Mouse (Mus musculus) C2C12 (cell line): ENCODE measurements around the gene Radil. TPM values are rescaled to one million over a fixed set of nuclear protein-coding genes. Genes with fewer than 3 reads are reported as not detected.

ENCODE experiments used
- H3K27me3 ChIP-seq: one replicate; pipeline ENCODE4 v1.6.1; 2011; ENCODE audit not compliant: control insufficient read depth, insufficient read depth, insufficient read length
- H3K36me3 ChIP-seq: one replicate; pipeline ENCODE4 v1.6.1; 2011; ENCODE audit not compliant: control insufficient read depth, insufficient read depth
- H3K4me3 ChIP-seq: one replicate; pipeline ENCODE4 v1.5.1; 2011; ENCODE audit warnings: mild to moderate bottlenecking, control low read depth; ENCODE audit not compliant: poor library complexity, insufficient read depth, severe bottlenecking
- H3K79me2 ChIP-seq: one replicate; pipeline ENCODE4 v1.6.1; 2011; ENCODE audit not compliant: control insufficient read depth, insufficient read depth
- H3K79me3 ChIP-seq: one replicate; pipeline ENCODE4 v1.6.1; 2011; ENCODE audit warnings: low read depth, control low read depth
- H3ac ChIP-seq: one replicate; pipeline ENCODE3; 2011; ENCODE audit warnings: low read depth; ENCODE audit not compliant: control insufficient read depth, insufficient read length
- CEBPB ChIP-seq: IDR thresholded peaks from one replicate; pipeline ENCODE4 v1.6.1; 2011; ENCODE audit warnings: low read depth, mild to moderate bottlenecking, control low read depth, moderate library complexity
- CTCF ChIP-seq: IDR thresholded peaks from one replicate; pipeline ENCODE4 v1.5.1; 2011; ENCODE audit not compliant: control insufficient read depth, insufficient read depth, insufficient read length
- FOSL1 ChIP-seq: IDR thresholded peaks from one replicate; pipeline ENCODE4 v1.8.0; 2011; ENCODE audit warnings: mild to moderate bottlenecking, low read length; ENCODE audit not compliant: poor library complexity, insufficient read depth, severe bottlenecking
- MAX ChIP-seq: IDR thresholded peaks from one replicate; pipeline ENCODE4 v1.6.1; 2011; ENCODE audit warnings: mild to moderate bottlenecking, control low read depth
- MYOD1 ChIP-seq: IDR thresholded peaks from one replicate; pipeline ENCODE4 v1.6.1; 2011; ENCODE audit warnings: low read depth; ENCODE audit not compliant: control insufficient read depth, insufficient read length
- MYOG ChIP-seq: IDR thresholded peaks from one replicate; pipeline ENCODE4 v1.6.1; 2011; ENCODE audit not compliant: control insufficient read depth, insufficient read length; ENCODE audit errors: extremely low read depth
- USF1 ChIP-seq: IDR thresholded peaks from one replicate; pipeline ENCODE4 v1.6.1; 2011; ENCODE audit warnings: low read depth, mild to moderate bottlenecking, control low read depth, moderate library complexity
- polyA plus RNA-seq: library from polyadenylated mRNA; unstranded; fragments of >200 nt; fragmentation: generic; extraction: Trizol; gene quantifications from one replicate; pipeline ENCODE4 v1.2.1, GENCODE M21; 2012; ENCODE audit warnings: missing spikeins

Radil gene
- polyA plus RNA-seq, 1 experiment, result 2.5 TPM

GRCm38 (mm10) chr5:142459834-142460233 lies 91.1 kb downstream of the Radil start:
- no peak overlapping the region for H3K4me3 ChIP-seq
- no peaks in the 10 kb centered on the region for H3K79me3 ChIP-seq
- no peaks in the 10 kb centered on the region for H3K36me3 ChIP-seq
- no peaks in the 10 kb centered on the region for H3K79me2 ChIP-seq
- H3ac ChIP-seq, result no peak overlapping the region
- no peak for TF ChIP-seq MYOD1
- no peak for TF ChIP-seq MYOG
- no peak for TF ChIP-seq USF1
- no peaks in the 10 kb centered on the region for H3K27me3 ChIP-seq

- no peak overlapping the region for H3K4me3 ChIP-seq
- H3K79me2 ChIP-seq, result no peaks in the 10 kb centered on the region
These were observed 91.9 kb downstream of the Radil start for GRCm38 (mm10) chr5:142458791-142459557.

GRCm38 (mm10) chr5:142457345-142457744 lies 93.6 kb downstream of the Radil start:
- no peak overlapping the region for H3K4me3 ChIP-seq
- peaks cover 8% of the 10 kb centered on the region for H3K36me3 ChIP-seq
- H3K79me3 ChIP-seq, result no peaks in the 10 kb centered on the region
- H3K79me2 ChIP-seq, result no peaks in the 10 kb centered on the region
- no peak overlapping the region for H3ac ChIP-seq
- TF ChIP-seq CEBPB, result no peak
- no peak for TF ChIP-seq MYOG
- TF ChIP-seq USF1, result no peak
- no peak for TF ChIP-seq CTCF
- TF ChIP-seq MYOD1, result no peak
- TF ChIP-seq MAX, result no peak
- no peak for TF ChIP-seq FOSL1
- H3K27me3 ChIP-seq, result no peaks in the 10 kb centered on the region

More at GRCm38 (mm10) chr5:142458791-142459557, 91.9 kb downstream of the Radil start:
- Histone ChIP-seq H3K27me3 (no peaks in the 10 kb centered on the region), H3K79me3 (no peaks in the 10 kb centered on the region), H3K36me3 (no peaks in the 10 kb centered on the region), H3ac (peak overlapping the region; percentile 41)
- TF ChIP-seq USF1, result peak; percentile 23
- no peak for TF ChIP-seq MAX

GRCm38 (mm10) chr5:142456318-142456717 lies 94.6 kb downstream of the Radil start:
- Histone ChIP-seq H3K36me3 (peaks cover 8% of the 10 kb centered on the region), H3K27me3 (no peaks in the 10 kb centered on the region), H3K79me3 (no peaks in the 10 kb centered on the region), H3K79me2 (no peaks in the 10 kb centered on the region), H3ac (no peak overlapping the region), H3K4me3 (no peak overlapping the region)
- TF ChIP-seq CEBPB, result no peak
- TF ChIP-seq FOSL1, result no peak
- no peak for TF ChIP-seq MYOD1
- no peak for TF ChIP-seq MAX
- TF ChIP-seq USF1, result no peak
- TF ChIP-seq CTCF, result no peak
- no peak for TF ChIP-seq MYOG

GRCm38 (mm10) chr5:142453742-142454141 lies 97.2 kb downstream of the Radil start:
- H3K36me3 ChIP-seq, result peaks cover 8% of the 10 kb centered on the region
- no peak overlapping the region for H3ac ChIP-seq
- H3K27me3 ChIP-seq, result no peaks in the 10 kb centered on the region
- H3K4me3 ChIP-seq, result no peak overlapping the region
- no peaks in the 10 kb centered on the region for H3K79me2 ChIP-seq
- TF ChIP-seq USF1 (no peak), MYOD1 (no peak), MAX (no peak), FOSL1 (no peak), CTCF (no peak), MYOG (no peak), CEBPB (no peak)
- no peaks in the 10 kb centered on the region for H3K79me3 ChIP-seq

GRCm38 (mm10) chr5:142451759-142452158 lies 99.1 kb downstream of the Radil start:
- Histone ChIP-seq H3ac (no peak overlapping the region), H3K27me3 (no peaks in the 10 kb centered on the region), H3K79me3 (no peaks in the 10 kb centered on the region), H3K36me3 (peaks cover 8% of the 10 kb centered on the region), H3K4me3 (no peak overlapping the region), H3K79me2 (no peaks in the 10 kb centered on the region)
- TF ChIP-seq CEBPB (no peak), MAX (no peak), FOSL1 (no peak)
